Mouse (Mus musculus) thymus, adult 18-20 months (tissue): ENCODE measurements around the gene Adra2b.

Experiments
- DNase-seq, 2 experiments: peaks; one replicate each; pipeline ENCODE4 v3.0.0; 2022; ENCODE audit warnings: mixed read lengths in 2 of 2

Gene Adra2b

DNA sequence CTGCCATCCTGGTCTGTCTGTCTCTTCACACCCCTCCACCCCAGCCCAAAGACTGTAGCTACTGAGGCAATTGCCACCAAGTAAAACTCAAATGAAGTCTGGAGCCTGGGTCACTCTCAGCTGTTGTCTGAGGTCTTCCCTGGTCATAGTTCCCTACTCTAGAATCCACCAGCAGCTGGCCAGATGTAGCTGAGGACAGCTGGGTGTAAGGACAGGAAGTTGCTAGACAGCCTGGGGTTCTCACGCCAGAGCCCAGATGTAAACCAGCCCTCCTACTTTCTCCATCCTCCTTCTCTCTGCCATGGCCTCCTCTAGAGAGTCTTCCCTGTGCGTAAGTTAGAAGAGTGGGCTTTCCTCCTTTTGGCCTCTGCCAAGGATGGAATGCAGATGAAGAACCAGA lies 24.5 kb downstream of the Adra2b start:
- DNase-seq, result no peak

DNA sequence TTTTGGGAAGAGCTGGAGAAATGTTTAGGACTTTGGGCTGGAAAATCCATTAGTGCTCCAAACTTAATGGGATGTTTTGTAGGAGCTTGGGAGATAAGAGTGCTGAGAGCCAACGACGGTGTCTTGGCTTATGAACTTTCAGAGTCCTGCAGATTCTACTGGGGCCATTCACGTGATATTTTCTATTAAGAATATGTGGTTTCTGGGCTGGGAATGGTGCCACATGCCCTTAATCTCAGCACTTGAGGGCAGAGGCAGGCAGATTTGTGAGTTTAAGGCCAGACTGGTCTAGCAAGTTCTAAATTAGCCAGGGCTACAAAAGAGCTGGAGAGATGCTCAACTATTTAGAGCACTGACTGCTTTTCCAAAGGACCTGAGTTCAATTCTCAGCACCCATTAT lies 27.3 kb downstream of the Adra2b start:
- no peak for DNase-seq

DNA sequence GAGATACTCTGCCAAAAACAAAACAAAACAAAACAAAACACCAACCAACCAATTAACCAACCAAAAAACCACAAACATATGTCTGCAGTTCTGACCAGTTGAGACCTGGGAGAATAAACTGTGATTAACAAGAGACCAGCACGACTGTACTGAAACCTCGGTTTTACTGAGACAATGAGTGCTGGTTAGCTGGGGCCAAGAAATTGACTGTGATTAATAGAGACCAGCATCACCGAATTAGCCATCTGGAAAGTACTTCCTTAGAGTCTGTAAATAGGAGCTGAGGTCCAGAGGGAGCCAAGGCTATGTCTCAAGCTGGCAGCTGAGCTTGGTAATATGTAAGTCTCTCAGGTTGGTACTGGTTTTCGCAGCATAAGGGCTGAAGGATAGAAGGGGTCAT lies 27.8 kb downstream of the Adra2b start:
- no peak for DNase-seq

DNA sequence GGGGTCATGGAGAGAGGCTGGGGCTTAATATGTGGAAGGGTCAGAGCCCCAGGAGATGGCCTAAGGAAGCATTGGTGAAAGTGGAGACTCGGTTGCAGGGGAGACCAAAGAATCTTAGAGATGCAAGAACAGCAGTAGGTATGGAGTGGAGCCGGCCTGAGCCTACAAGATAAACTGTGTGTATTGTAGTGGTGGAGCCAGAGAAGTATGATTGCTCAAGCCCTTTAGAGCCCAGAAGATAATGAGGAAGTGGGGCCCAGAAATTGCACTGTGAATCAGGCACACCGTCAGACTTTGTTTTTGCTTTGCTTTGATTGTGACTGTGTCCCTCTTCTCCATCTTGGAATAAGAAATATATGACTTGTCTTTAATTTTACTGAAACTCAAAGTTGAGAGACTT lies 28.3 kb downstream of the Adra2b start:
- no peak for DNase-seq

DNA sequence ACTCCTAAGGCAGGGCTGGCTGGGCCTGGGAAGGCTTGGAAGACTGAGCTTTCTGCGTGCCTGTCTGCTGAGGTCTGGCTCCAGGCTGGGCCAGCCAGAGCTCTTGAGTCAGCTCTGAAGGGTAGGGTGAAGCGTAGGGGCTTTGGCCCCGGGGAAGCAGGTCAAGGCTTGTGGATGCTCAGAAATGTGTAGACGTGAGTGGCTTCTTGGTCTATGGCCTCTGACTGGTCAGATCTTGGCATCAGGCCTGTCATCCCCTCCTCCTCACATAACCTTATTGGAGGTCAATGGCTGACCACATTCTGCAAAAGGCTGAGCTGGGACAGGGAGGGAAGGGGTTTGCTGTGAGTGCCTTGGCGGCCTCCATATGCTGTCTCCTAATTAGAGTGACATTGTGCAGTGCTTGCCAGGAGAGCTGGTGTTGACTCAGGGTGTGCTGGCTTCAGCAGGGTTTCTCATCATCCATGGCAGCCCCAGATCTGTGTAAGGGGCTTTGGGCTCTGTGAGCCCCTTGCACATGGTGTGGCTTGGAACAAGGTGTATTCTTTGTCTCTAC lies 31.7 kb downstream of the Adra2b start:
- DNase-seq, result no peak

DNA sequence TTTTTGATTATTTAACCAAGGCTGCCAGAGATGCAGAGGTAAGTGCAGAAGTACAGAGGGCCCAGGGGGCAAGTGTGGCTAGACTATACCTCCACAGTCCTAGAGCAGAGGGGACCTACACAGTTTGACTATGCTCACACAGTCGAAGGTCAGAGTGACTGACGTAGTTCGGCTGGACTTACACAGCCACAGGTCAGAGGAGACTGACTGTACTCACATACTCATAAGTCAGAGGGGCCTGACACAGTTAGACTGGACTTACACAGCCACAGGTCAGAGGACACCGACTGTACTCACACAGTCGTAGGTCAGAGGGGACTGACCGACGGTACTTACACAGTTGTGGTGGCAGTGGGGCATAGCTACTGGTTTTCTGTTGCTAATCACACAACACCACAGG lies 35.7 kb downstream of the Adra2b start:
- DNase-seq, result no peak

DNA sequence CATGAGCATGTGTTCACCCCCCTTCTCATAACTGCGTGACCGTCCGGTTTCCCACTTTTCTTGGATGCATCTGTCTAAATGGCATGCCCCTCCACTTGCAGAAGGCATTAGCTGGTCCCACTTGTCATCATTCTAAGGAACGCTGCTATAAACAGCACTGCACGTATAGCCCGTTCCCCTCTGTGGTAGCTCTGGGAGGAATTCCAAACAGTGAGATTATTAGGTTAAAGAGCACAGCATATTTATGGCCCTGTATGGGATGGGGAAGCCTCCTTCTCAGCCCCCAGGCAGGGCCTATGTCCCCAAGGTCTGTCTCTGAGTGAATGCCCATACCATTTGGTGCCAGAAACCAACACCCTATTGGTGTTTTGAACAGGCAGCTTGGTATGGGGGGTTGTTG lies 48.1 kb downstream of the Adra2b start:
- DNase-seq, result no peak

DNA sequence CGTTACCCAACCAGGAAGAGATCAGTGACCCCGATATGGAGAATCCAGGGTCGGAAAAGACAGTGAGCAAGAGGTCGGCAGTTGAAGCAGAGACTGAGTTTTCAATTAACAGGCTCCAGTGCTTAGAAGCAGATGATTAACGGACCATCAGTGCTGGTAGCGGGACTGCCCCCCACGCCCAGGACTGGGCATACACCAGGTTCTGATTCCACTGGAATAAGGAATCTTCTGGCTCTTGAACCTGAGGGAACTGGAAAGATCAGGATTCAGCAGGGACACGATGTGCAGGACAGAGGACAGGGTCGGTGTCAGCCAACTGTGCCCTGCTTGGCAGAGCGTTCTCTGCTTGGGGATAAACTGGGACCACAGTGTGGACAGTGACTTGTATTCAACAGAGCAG lies 52.8 kb downstream of the Adra2b start:
- DNase-seq, result no peak

DNA sequence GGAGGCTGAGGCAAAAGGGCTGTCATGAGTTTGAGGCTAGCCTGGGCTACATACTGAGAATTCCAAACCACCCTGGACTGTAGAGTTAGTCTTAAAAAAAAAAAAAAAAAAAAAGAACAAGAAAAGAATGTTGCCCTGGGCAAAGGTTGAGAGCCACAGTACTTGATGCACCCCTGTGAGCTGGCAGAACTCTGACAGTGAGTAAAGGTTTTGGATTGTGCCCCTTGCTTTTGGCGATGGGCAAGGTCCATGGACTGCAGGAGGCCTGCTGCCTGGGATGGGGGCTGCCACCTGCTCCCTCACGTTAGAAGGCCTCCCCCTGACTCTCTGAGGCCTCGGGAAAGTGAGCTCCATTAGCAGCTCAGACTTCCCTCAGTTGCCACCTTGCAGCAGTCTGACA lies 53.7 kb downstream of the Adra2b start:
- no peak for DNase-seq
